Mouse (Mus musculus): ENCODE data around the gene Gsg1l.

The Gsg1l gene

DNA sequence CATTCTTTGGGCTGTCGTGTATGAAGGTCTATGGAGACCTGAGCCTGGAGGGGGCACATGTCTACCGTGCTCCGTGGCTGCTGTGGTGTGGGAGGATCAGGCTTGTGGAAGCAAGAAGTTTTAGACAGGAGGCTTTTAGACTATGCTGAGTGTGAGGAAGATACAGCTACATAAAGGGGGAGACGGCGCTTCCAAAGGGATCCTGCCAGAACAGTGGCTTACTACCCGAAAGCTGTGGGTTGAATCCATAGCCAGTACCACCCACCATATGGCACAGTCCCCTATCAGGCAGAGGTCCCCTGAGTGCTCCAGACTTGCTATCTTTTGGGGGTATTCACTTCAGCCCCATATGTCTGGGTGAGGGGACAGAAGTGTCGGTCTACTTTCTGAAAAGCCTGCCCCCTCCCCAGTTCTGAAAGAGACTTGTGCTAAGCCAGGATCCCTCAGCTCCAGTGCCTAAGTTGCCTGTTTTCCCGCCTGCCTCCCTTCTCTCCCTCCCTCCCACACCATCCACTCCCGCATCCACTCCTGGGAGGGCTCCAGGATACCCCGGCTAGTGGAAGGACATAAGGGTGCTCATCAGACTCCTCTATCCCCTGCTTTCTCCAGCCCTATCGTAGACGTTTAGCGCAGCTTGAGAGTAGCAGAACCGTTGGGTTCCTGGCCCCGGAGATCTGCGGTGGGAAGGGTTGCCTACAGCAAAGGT, 1.1 kb downstream of the Gsg1l start:
- no peak for DNase-seq (ENCODE audit: low spot score)

DNA sequence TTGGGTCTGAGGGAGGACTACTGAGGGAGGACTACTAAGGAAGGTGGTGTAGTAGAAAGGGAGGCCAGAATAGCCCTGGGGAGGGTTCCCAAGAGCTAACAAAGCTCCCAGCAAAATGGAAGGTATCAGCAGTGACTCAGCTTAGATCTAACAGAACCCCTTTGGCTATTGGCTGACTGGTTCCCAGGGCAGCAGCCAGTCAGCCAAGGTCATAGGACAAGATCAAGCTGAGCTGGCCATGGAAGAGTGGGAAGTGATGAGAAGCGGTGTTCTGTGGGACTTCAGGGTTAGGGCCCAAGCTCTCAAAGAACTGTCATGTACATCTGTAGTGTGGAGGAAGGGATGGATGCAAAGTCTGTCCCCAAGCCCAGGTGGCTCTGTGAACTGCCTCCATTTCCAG, 5.3 kb downstream of the Gsg1l start:
- no peak for DNase-seq (ENCODE audit: low spot score)

DNA sequence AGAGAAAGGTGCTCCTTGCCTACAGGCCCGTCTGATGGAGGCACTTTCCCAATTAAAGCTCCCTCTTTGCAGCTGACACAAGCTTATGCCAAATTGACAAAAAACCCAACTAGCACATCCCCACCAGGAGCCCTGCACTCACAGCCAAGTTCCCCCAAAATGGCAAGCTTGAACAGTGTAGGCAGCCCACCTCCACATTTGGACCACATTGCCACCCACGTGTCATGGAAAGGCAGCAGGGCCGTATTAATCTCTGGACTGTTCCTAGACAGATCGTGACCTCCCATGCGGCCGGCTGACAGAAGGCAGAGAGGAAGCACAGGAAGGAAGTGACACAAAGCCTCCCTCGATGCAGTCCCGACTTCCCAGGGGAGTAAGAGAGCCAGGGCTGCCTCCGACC, 7.2 kb downstream of the Gsg1l start:
- no peak for DNase-seq (ENCODE audit: low spot score)

DNA sequence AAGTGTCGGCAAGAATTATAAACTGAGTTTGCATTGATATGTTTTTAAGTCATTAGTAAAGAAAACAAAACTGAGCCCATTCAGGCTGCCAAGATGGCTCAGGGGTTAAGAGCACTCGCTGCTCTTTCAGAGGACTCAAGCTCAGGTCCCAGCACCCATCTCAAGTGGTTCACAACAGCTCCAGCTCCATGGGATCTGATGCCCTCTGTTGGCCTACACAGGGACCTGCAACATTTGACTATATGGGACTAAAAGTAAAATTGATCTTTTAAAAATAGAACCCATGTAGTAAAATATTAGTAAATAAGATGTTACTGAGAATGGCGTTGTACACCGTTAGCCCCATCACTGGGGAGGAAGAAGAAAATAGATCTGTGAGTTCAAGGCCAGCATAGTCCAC, 11.9 kb downstream of the Gsg1l start:
- DNase-seq (ENCODE audit: low spot score), result no peak

DNA sequence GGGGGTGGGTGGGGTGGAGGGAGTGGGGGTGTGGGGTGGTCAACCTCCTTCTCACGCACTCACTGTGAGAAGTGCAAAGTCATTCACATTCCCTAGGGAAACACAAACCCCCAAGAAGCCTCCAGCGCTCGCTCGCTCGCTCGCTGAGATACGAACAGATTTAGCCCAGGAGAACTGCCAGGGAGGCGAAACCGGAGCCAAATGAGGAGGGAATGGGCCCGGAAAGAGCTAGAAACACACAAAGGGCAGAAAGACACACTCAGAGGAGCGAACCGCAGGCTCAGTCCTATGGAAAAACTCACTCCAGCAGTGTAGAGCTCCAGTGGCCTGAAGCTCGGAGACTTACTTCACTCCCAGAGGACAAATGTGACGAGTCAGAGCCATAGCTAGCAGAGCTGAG, 15.4 kb downstream of the Gsg1l start:
- DNase-seq (ENCODE audit: low spot score), result peak; percentile 56

DNA sequence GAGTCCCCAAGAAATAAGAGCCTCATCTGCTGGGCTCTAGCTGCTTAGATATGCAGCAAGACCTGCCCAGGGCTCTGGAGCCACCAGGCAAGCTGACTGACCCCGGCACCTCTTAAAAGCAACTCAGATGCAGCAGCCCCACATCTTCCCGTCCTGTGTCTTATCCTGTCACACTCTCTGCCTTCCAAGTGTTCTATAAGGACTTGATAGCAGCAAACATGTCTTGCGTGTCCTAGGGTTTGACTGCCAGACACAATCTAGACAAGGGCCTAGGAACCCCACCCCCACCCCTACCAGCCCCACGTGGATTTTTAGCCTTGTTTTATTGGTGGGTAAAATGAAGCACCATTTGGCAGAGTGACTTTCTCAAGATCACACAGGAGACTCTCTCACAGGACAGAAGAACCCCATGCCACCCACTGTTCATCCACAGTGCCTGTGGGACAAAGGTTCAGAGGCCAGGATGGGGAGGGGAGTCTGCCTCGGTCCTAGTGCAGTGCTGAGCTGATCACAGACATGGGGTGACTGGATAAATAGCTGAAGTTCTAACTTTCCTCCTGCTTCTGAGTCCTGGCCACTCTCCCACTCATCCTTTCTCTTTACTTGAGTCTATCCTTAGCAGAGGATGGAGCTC, 16.9 kb downstream of the Gsg1l start:
- DNase-seq (ENCODE audit: low spot score), result no peak

DNA sequence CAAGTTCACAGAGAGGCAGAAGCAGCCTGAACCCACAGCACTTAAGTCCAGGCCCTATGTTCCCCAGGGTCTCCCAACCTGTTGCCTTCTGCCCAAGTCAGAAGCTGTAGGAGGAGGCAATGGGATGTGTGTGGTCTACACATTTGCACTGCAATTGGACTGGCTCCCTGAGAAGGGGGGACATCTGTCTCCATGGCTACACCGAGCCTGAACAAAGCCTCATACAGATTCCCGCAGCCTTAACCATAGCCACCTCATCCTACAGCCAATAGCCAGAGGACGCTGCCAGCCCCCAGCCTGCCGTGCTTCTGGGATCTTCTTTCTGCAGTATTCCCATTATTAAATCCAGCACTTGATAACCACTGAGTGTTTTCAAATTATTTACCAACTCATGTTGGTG, 20.0 kb downstream of the Gsg1l start:
- no peak for DNase-seq (ENCODE audit: low spot score)

DNA sequence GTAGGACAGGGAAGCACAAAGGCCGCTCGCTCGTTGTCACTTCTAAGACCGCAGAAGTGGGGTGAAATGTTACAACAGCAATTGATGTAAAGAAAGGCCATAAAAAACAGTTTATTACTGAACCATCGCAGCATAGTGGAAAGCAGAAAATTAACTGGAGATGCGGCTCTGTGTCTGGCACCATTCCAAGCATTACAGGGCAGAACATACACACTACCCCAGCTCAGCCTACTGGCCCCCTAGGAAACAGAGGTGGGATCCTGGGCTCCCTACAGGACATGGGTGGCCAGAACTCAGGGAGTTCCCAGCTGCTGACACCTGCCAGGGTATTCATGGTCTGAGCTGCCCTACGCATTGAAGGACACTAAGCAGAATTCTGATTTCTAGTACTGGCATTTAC, 23.3 kb downstream of the Gsg1l start:
- DNase-seq (ENCODE audit: low spot score), result no peak

DNA sequence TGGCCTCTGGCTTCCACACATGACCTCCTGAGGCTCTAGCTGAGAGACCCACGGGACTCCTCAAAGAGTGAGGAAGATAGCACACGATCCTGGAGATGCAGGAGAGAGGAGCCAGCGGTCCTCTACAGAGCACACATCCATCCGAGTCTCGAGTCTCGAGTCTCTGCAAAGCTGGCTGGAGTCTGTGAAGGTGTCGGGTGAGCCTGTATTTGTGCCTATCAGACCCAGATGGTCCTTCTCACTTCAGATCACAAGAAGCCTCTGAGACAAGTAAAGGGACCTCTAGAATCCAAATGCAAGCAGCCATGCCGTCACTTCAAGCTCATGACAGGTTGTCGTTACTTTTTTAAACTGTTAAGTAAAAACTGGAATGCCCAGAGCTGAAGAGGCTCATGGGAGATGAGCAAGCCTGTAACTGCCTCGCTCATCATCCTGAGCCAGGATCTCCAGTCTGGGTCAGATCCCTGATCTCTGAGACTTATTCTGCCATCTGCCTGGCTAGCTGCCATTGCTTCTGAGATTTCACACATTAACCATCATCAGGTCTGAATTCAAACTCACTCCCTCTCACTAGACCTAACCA, 24.8 kb downstream of the Gsg1l start:
- DNase-seq (ENCODE audit: low spot score), result no peak

DNA sequence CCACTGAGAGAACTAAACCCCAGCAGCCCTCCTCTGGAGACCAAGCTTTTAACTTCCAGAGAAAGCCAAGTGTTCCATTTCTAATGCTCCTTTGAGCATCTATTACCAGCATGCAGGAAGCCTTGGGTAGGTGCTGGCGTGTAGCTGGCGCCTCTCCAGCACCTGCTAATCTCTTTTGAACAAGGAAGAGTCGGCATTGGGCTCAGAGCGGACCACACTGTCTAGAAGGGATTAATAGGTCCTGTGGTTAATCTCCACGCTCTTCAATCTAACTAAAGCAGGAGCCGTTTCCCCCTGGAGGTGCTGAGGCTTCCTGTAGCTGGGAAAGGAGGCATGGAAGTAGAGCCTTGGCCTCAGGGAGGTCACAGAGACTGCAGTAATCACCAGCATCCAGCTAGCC, 27.6 kb downstream of the Gsg1l start:
- no peak for DNase-seq (ENCODE audit: low spot score)

DNA sequence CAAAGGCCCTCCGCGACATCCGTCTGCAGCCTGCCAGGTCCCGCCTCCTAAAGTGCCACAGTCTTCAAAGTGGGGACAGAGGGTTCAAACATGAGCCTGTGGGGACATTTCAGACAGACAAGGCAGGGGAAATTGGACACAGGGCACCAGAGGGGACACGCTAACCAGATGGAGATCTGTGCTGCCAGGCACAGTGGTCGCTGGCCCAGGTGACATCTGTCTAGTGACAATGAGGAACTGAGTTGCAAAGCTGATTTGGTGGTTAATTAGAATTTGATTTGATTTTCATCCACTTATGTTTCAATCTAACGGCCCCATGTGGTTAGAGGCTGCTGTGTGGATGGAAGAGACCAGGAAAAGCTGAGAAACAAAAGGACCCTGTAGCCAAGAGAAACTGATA, 28.6 kb downstream of the Gsg1l start:
- DNase-seq (ENCODE audit: low spot score), result no peak

DNA sequence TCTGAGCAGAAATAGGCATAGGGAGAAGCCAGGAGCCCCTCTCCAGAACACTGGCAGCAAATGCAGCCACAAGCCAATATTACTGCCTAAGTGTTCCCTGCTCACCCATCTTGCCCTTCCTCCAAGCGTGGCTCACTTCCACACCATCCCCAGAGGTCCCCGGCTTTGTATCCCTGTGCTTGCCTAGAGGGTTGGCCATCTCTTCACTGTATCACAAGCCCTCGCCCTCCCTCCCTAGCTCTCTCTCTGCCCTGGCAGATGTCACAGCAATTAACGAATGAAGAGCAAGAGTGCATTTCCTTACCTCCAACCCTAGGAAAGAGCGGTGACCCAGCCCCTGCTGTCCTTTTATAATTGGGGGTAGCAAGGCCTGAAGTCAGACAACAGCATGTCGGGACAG, 30.3 kb downstream of the Gsg1l start:
- no peak for DNase-seq (ENCODE audit: low spot score)

DNA sequence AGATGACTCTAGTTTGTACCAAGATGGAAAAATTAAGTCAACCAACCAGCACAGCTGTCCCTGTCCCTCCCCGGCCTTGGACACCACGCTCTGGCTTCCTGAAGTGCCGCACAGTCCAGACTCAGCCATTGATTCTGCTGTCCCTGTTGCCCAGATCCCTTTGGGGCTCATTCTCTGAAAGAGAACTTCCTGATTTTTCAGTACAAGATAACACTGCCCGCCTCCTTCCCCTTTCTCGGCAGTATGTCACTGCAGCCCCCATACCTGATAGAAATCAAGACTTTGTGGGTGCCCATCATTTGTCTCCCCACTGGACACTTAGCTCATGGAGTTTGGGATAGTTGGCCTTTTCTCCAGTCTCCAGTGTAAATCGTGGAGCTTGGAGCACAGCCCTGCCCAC, 37.1 kb downstream of the Gsg1l start:
- no peak for DNase-seq (ENCODE audit: low spot score)

DNA sequence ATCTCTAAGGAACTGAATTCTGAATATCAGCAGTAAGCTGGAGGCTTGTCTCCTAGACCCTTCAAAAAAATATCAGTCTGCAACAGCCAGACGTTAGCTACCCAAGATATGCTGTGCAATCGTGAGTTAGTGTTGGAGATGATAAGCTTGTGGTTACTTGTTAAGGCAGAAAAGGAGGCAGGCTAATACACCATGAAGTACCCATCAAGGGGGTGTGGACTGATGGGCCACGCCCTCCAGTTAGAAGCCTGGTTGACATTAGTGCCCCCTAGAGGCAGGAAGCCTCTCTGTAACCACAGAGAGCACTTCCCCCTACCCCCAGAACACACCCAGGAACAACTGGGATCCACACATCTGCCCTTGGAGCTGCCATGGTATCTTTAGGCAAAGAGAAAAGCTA, 39.9 kb downstream of the Gsg1l start:
- DNase-seq (ENCODE audit: low spot score), result no peak

DNA sequence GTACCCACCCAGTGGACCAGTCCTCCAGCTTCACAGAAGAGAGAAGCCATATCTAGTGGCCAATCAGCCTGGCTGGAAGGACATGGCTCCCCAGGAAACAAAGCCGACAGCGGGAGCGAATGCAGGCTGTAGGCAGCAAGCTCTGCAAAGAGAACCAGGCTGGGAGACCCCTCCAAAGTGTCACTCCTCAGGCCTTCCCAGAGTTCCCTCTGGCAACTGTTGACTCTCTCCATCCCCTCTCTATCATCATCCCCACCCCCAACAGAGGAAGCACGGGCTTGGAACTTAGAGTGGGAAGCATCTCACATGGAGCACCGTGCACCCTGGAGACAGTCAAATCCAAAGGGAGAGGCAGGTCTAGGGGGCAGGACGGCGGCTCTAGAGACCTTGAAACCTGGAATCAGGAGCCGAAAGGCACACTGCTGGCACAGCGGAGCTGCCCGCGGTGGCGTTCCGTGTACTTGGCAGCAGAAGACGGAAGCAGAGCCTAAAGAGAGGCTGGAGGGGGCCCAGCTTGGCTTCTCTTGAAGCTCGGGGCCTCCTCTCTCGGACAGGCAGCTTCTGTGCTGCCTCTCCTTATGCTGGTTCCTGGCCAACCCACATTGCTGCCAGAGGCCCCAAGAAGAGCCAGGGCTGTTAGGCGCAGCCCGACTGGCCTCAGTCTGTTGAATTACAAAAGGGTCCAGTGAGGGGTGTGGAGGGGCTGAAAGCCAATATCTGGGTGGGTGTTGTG, 41.3 kb downstream of the Gsg1l start:
- peak; percentile 38 for DNase-seq (ENCODE audit: low spot score)

DNA sequence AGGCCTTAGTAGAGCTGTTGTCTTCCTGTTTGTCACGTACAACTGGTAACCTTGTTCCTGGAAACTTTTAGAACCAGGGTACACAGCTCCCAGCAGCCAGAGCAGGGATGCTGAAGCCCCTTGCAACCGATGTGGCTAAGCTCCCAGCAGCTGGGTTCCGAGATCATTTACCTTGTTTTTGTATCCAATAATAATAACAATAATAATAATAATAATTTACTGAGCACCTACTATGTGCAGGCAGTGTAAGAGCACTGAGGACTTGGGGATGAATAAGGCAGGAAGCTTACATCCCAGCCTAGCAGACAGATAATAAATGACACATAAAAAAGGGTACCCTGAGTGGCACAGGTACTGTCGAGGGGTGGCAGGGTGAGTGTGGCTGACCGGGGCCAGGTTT, 42.4 kb downstream of the Gsg1l start:
- no peak for DNase-seq (ENCODE audit: low spot score)

DNA sequence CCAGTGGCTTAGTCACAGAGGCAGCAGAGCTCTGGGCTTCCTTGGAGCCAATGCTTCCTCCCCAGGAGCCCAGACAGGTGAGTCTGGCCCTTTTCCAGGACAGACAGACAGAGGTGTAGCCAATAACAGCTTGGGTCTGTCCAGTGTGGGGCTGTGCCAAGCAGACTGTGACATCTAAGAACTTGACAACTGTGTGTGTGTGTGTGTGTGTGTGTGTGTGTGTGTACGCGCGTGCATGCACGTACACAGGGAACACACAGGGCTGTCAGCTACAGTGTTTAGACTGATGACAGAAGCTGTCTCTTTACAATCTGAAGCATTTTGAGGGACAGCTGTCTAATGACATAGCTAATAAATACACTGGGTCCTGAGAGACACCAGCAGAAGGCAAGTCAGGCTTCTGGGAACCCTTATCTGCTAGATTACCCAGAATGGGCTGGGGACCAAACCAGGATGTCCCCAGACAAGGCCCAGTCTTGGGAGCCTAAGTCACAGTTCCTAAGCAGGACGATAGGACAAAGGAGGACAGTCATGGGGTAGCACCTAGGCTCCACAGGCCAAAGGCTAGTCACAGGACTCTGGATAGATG, 42.9 kb downstream of the Gsg1l start:
- DNase-seq (ENCODE audit: low spot score), result no peak

DNA sequence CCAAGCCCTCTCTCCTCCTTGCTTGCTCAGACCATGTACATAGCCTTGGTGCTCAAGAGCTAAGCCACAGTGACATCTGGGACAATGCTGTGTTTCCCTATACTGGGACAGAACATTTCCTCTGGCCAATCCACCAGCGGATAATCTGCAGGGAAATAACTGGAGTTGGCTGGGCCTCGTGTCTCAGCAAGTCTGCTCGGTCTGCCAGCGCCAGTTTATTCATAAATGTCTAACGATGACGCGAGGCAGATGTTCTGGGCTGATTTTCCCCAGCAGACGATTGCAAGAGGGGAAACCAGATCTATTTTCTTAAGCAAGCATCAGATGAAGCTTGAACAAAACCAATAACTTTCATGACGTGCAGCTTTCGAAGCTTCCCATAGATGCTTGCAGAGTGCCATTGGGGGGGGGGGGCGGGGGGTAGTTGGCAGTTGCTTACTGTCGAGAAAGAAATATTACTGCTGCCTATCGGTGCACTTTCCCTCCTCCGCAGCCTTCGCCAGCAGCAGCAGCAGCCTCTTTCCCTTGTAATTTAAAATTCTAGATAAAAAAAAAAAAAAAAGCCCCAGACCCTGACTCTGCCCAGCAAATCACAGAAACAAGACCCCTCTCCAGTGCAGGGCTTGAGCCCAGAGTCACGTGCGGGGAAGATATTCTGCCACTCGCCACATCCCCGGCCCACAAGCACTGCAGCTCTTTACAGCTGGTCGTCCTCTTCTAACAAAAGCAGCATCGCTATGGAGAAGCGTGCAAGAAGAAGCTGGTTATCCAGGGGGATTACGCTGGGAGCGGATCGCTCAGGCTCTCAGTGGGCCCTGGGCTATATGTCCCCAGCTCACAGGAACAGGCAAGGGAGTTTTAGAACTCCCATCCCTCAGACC, 43.6 kb downstream of the Gsg1l start:
- DNase-seq (ENCODE audit: low spot score), result peak; percentile 62

DNA sequence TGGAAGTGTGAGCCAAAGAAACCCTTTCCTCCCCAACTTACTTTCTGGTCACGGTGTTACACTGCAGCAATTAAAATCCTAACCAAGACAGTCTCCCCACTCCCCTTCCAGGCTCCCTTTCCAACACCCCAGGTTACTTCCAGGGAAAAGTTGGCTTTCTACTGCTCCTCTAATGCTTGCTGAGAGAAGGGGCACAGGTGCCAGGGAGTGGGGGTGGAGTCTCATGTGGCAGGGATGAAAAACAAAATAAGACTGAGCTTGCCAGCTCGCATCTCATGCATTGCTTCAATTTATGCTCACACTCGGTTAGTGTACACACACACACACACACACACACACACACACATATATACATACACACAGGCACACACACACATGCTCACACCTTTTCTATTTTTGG, 46.9 kb downstream of the Gsg1l start:
- no peak for DNase-seq (ENCODE audit: low spot score)

DNA sequence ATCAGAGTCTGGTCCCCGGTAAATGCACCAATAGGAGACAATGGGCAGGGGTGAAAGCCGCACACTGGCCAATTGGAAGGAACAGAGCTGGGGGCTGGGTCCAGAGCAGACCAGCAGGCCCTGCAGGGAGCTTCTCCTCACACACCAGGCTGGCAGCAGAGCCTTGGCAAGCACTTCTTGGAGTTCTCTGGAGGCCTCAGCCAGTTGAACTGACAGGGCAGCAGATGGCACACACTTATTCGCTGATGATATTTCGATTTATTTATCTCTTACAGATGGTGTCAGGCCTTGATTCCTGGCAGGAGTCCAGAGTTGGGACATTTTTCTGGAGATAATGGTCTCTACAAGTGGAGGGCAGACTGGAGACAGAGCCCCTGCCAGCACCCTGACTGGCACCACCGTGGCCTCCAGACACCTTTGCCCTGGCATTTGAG, 49.4 kb downstream of the Gsg1l start:
- no peak for DNase-seq (ENCODE audit: low spot score)

DNA sequence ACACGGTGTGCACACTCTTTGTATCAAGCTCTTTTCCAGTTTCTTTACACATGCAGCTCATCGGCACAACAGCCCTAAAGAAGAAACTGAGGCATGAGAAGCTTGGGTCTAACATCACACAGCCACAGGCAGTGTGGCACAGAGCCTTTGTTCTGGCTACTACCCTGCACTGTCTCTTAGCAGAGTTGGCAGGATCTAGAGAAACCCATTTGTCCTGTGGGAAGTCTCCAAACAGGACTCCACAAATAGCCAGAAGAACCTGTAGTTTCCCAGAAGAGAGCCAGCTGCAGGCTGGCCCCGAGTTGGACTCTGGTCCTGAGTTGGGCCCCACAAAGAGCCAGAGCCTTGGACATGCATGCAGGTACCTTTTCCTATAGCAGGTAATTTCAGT, 49.9 kb downstream of the Gsg1l start:
- no peak for DNase-seq (ENCODE audit: low spot score)
